In the genomic region with DNA sequence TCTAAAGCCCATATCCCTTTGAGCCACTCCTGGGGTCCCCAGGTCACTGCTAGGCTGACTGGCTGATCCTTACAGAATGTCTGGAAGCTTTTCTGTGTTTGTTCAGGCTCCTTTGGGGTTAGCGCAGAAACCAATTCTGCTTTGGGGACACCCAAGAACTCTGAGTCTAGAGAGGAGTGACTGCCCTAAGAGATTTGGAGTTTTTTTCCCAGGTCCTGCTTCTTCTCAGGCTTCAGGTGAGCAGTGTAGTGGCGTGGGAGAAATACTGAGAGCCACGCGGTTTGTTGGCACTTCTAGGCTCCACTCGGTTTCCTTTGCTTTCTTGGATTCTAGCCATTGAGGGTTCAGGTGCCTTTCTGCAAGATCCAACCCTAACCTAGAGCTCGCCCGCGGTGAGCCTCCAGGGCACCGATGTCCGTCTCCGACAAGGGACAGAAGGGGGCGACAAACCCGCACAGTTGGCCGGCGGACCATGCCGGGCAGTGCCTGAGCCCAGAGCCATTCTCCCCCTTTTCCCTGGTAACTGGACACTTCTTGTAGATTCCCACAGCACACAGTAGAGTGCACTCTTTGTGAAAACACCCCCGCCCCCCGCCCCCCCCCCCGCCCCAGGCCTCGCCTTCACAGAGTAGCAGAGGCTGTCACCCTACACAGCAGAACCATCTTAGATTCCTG, we compare ENCODE assay signal across 8 mouse cellular contexts.
DNase-seq lines count a peak whose midpoint lies in the region; ATAC-seq and TF ChIP-seq lines count a peak whose summit lies in the region.

No protein-coding gene starts in this region.

- WGBS in forebrain, postnatal 0 days: 4% methylated on average over 20 of the region's 20 CpGs
- 4% methylated on average over 20 of the region's 20 CpGs for WGBS in lung, embryonic 14.5 days
- whole genome bisulfite sequencing in olfactory bulb, adult 2 months: 6% methylated on average over 18 of the region's 20 CpGs

- in situ Hi-C loops in ES-E14 (cut with MboI; ENCODE audit: low sequenced_read_pairs in 2 of 2, unreplicated experiment in 2 of 2): no loop called here

- no peaks in the 10 kb centered on the region for H3K36me3 ChIP-seq in ES-E14 (ENCODE audit: control insufficient read depth, insufficient read depth, low read length, poor library complexity, severe bottlenecking)
- H3K36me3 ChIP-seq in forebrain, postnatal 0 days (ENCODE audit: insufficient read depth): no peaks in the 10 kb centered on the region
- H3K36me3 ChIP-seq in lung, embryonic 14.5 days (ENCODE audit: insufficient read depth): no peaks in the 10 kb centered on the region

- TF ChIP-seq POLR2A in olfactory bulb, adult 2 months (IDR thresholded peaks at IDR 0.05; ENCODE audit: insufficient read depth, low read depth, low read length): no peak

- DNase-seq in ES-E14 (ENCODE audit: low read depth, low spot score): no peak
- peak; percentile 68 for DNase-seq in cerebellum, adult 8-10 months
- peak; percentile 80 for DNase-seq in forebrain, postnatal 0 days
- DNase-seq in heart, postnatal 36 days: peak; percentile 81 to 87
- DNase-seq in layer of hippocampus, adult 8-10 months (ENCODE audit: low spot score in 2 of 2): peak; percentile 44 to 80
- DNase-seq in lung, embryonic 14.5 days: peak; percentile 93
- DNase-seq in thymus, adult 18-20 months: peak; percentile 51 to 54

- no peaks in the 10 kb centered on the region for H3K27me3 ChIP-seq in forebrain, postnatal 0 days (ENCODE audit: insufficient read depth, low read length)
- no peaks in the 10 kb centered on the region for H3K27me3 ChIP-seq in lung, embryonic 14.5 days (ENCODE audit: insufficient read depth, low read length)

- no peaks in the 10 kb centered on the region for H3K9me3 ChIP-seq in ES-E14 (ENCODE audit: control insufficient read depth, insufficient read depth, low read depth, low read length)
- H3K9me3 ChIP-seq in forebrain, postnatal 0 days (ENCODE audit: low read length): no peaks in the 10 kb centered on the region
- H3K9me3 ChIP-seq in lung, embryonic 14.5 days (ENCODE audit: low read depth, low read length): no peaks in the 10 kb centered on the region

- no peak overlapping the region for H3K4me3 ChIP-seq in ES-E14 (ENCODE audit: insufficient read depth in 1 of 2, low read depth in 1 of 2, low read length in 2 of 2, poor library complexity in 1 of 2, severe bottlenecking in 1 of 2)
- H3K4me3 ChIP-seq in forebrain, postnatal 0 days (ENCODE audit: low read depth, low read length): no peak overlapping the region
- H3K4me3 ChIP-seq in lung, embryonic 14.5 days (ENCODE audit: low read depth, low read length): no peak overlapping the region
- no peak overlapping the region for H3K4me3 ChIP-seq in olfactory bulb, adult 2 months (ENCODE audit: insufficient read depth, low read depth, low read length)

- peak; percentile 96 for ATAC-seq in forebrain, postnatal 0 days
- peak; percentile 95 for ATAC-seq in lung, embryonic 14.5 days (ENCODE audit: insufficient read depth)

- intact Hi-C loops in heart, postnatal 36 days (cut with DNase I): loop anchor here (5.0 kb wide), 3 partner anchors 105 to 345 kb away; no protein-coding TSS in a partner anchor

- no peak overlapping the region for H3K27ac ChIP-seq in ES-E14 (ENCODE audit: insufficient read depth, low read depth, low read length, poor library complexity, severe bottlenecking)
- no peak overlapping the region for H3K27ac ChIP-seq in forebrain, postnatal 0 days (ENCODE audit: low read depth, low read length)
- no peak overlapping the region for H3K27ac ChIP-seq in lung, embryonic 14.5 days (ENCODE audit: low read depth)
- H3K27ac ChIP-seq in olfactory bulb, adult 2 months (ENCODE audit: insufficient read depth, low read depth, low read length): no peak overlapping the region

- H3K4me2 ChIP-seq in forebrain, postnatal 0 days (ENCODE audit: low read depth): 0 out of 2 replicates have a peak overlapping the region, but pooled peaks have one; percentile 8
- peak overlapping the region; percentile 10; the same call in 1 of the 2 replicates for H3K4me2 ChIP-seq in lung, embryonic 14.5 days

- TF ChIP-seq CTCF in forebrain, postnatal 0 days (IDR thresholded peaks at IDR 0.05; ENCODE audit: low read depth): peak; percentile 87
- TF ChIP-seq CTCF in lung, embryonic 14.5 days (IDR thresholded peaks at IDR 0.05; ENCODE audit: low read depth): peak; percentile 94
- peak; percentile 79 for TF ChIP-seq CTCF in olfactory bulb, adult 2 months (IDR thresholded peaks at IDR 0.05; ENCODE audit: insufficient read depth, low read depth, low read length)

- H3K9ac ChIP-seq in ES-E14 (ENCODE audit: insufficient read depth, low read depth, low read length, poor library complexity, severe bottlenecking): no peak overlapping the region
- H3K9ac ChIP-seq in forebrain, postnatal 0 days: no peak overlapping the region
- no peak overlapping the region for H3K9ac ChIP-seq in lung, embryonic 14.5 days

- H3K4me1 ChIP-seq in ES-E14 (ENCODE audit: control insufficient read depth in 2 of 2, insufficient read depth in 2 of 2, low read length in 2 of 2, poor library complexity in 1 of 2): no peaks in the 10 kb centered on the region
- no peaks in the 10 kb centered on the region for H3K4me1 ChIP-seq in forebrain, postnatal 0 days (ENCODE audit: insufficient read depth)
- no peaks in the 10 kb centered on the region for H3K4me1 ChIP-seq in lung, embryonic 14.5 days (ENCODE audit: insufficient read depth)
- 0 out of 2 replicates have a peak, but pooled peaks cover 3% of the 10 kb centered on the region for H3K4me1 ChIP-seq in olfactory bulb, adult 2 months (ENCODE audit: control insufficient read depth, insufficient read depth, low read length)

TF ChIP-seq in ES-E14, 5 proteins besides CTCF, POLR2A, EP300 and RAD21:
- TF ChIP-seq MAFK (IDR thresholded peaks at IDR 0.05; ENCODE audit: insufficient read depth, low read depth, low read length): no peak
- TF ChIP-seq ZC3H11A (IDR thresholded peaks at IDR 0.05; ENCODE audit: borderline replicate concordance, low read depth, low read length): peak; percentile 21; the same call in 1 of the 2 replicates
